Mouse (Mus musculus): Measurements from ENCODE around the gene Gm2244. TPM values are rescaled to one million over a fixed set of nuclear protein-coding genes. Genes with fewer than 3 reads are reported as not detected.
"Not testable (repeated sequence)": the region's sequence is repeated elsewhere in the genome, so short reads cannot be mapped to it uniquely, and the experiment has no call there.

The Gm2244 gene
- not detected in 2 replicates for total RNA-seq (2014; rRNA removed; ENCODE audit: low replicate concordance)
- 0.18 and 0.23 TPM in 2 replicates for polyA plus RNA-seq (2015; fragmentation: Nextera tagmentation; extraction: Ambion mirVana)

- H3K27ac ChIP-seq (ENCODE audit: low read depth); H3K36me3 ChIP-seq (replicated peaks; ENCODE audit: control insufficient read depth, insufficient read depth, low read length); H3K27me3 ChIP-seq (ENCODE audit: control insufficient read depth, insufficient read depth, low read length); ATAC-seq (ENCODE audit: insufficient read depth, low read depth); DNase-seq (ENCODE audit: low spot score); H3K4me3 ChIP-seq (ENCODE audit: low read depth, low read length); H3K9ac ChIP-seq (replicated peaks; ENCODE audit: low read depth, low read length); H3K4me1 ChIP-seq (ENCODE audit: control insufficient read depth, insufficient read depth); H3K9me3 ChIP-seq (replicated peaks; ENCODE audit: control insufficient read depth, low read length); H3K4me2 ChIP-seq (ENCODE audit: low read depth, low read length): not testable (repeated sequence)
- WGBS = 67% methylated on average over 1 of the region's 3 CpGs
These were observed at the start of gene Gm2244 for GRCm38 (mm10) chr14:19549863-19550262. TSS of gene Gm2244 (minus strand) at chr14:19549963.

- H3K4me1 ChIP-seq (ENCODE audit: control insufficient read depth, insufficient read depth); H3K9ac ChIP-seq (replicated peaks; ENCODE audit: low read depth, low read length); H3K9me3 ChIP-seq (replicated peaks; ENCODE audit: control insufficient read depth, low read length); H3K27me3 ChIP-seq (ENCODE audit: control insufficient read depth, insufficient read depth, low read length); ATAC-seq (ENCODE audit: insufficient read depth, low read depth); H3K36me3 ChIP-seq (replicated peaks; ENCODE audit: control insufficient read depth, insufficient read depth, low read length): not testable (repeated sequence)
- peak; percentile 4 for DNase-seq (ENCODE audit: low spot score)
- WGBS = 0% methylated on average over 27 of the region's 62 CpGs
- Histone ChIP-seq H3K4me2 (ENCODE audit: low read depth, low read length) (peak within 1 kb of the TSS; percentile 61), H3K4me3 (ENCODE audit: low read depth, low read length) (peak within 1 kb of the TSS; percentile 53), H3K27ac (ENCODE audit: low read depth) (0 out of 2 replicates have a peak within 1 kb of the TSS, but pooled peaks have one; percentile 11)
These were observed 35.3 kb upstream of the Gm2244 start, which contains the start of gene Gm2237 for GRCm38 (mm10) chr14:19584804-19585667. TSS of gene Gm2237 (minus strand) at chr14:19585135.

Other genes with a start within 250 kb of the Gm2244 start
- not detected in 2 replicates for gene Gm21738, start 131.0 kb downstream of the Gm2244 start, total RNA-seq (2014; rRNA removed; ENCODE audit: low replicate concordance)
- gene Gm21738, start 131.0 kb downstream of the Gm2244 start, polyA plus RNA-seq (2015; fragmentation: Nextera tagmentation; extraction: Ambion mirVana) = 0.66 and 0.73 TPM in 2 replicates
- gene Gm2237, start 35.2 kb upstream of the Gm2244 start, total RNA-seq (2014; rRNA removed; ENCODE audit: low replicate concordance) = 0.11 and 1.4 TPM in 2 replicates
- 1.2 and 1.3 TPM in 2 replicates for gene Gm2237, start 35.2 kb upstream of the Gm2244 start, polyA plus RNA-seq (2015; fragmentation: Nextera tagmentation; extraction: Ambion mirVana)
- gene Gm5458, start 52.6 kb upstream of the Gm2244 start, total RNA-seq (2014; rRNA removed; ENCODE audit: low replicate concordance) = not detected in 2 replicates
- gene Gm5458, start 52.6 kb upstream of the Gm2244 start, polyA plus RNA-seq (2015; fragmentation: Nextera tagmentation; extraction: Ambion mirVana) = not detected in 2 replicates
- 79.7 and 93.8 TPM in 2 replicates for gene Nid2, start 201.3 kb upstream of the Gm2244 start, total RNA-seq (2014; rRNA removed; ENCODE audit: low replicate concordance)
- gene Nid2, start 201.3 kb upstream of the Gm2244 start, polyA plus RNA-seq (2015; fragmentation: Nextera tagmentation; extraction: Ambion mirVana) = 40.9 and 47.7 TPM in 2 replicates